18 mouse cellular contexts compared by ENCODE assay signal in genomic region chr16:56686747-56687146, GRCm38 (mm10).
"Had no signal": no experiment of that assay in that cellular context is flagged by ENCODE, and none has a peak within 500 bp of the region (broad histone marks: within the 10 kb centered on the region; RNA-seq: fewer than 3 reads in every experiment).

No protein-coding gene starts in this region.

- H3K9ac ChIP-seq: liver, embryonic 15.5 days; liver, postnatal 0 days; lung, embryonic 15.5 days; midbrain, embryonic 12.5 days; midbrain, embryonic 15.5 days; neural tube, embryonic 12.5 days; stomach, embryonic 15.5 days had no signal

- H3K4me1 ChIP-seq: liver, embryonic 15.5 days; megakaryocyte, embryonic 14.5 days; midbrain, embryonic 12.5 days; midbrain, embryonic 15.5 days; neural tube, embryonic 12.5 days; stomach, embryonic 15.5 days had no signal

- H3K9me3 ChIP-seq: liver, embryonic 15.5 days; lung, embryonic 15.5 days; megakaryocyte, embryonic 14.5 days; midbrain, embryonic 12.5 days; midbrain, embryonic 15.5 days; neural tube, embryonic 12.5 days; stomach, embryonic 15.5 days had no signal

- H3K4me2 ChIP-seq: liver, embryonic 15.5 days; lung, embryonic 15.5 days; midbrain, embryonic 12.5 days; midbrain, embryonic 15.5 days; neural tube, embryonic 12.5 days; stomach, embryonic 15.5 days had no signal

- DNase-seq: liver, postnatal 0 days; lung, adult 2 months; lung, postnatal 14 days; lung, postnatal 36 days; right cerebral cortex, postnatal 14 days; thymus, adult 18-20 months; thymus, postnatal 25 days; thymus, postnatal 4 days had no signal

- H3K4me3 ChIP-seq: liver, embryonic 15.5 days; lung, embryonic 15.5 days; megakaryocyte, embryonic 14.5 days; midbrain, embryonic 12.5 days; midbrain, embryonic 15.5 days; neural tube, embryonic 12.5 days; stomach, embryonic 15.5 days had no signal

- ATAC-seq: liver, postnatal 0 days; lung, postnatal 0 days; midbrain, embryonic 15.5 days had no signal

- H3K27me3 ChIP-seq: liver, embryonic 15.5 days; lung, embryonic 15.5 days; megakaryocyte, embryonic 14.5 days; midbrain, embryonic 12.5 days; midbrain, embryonic 15.5 days; neural tube, embryonic 12.5 days; stomach, embryonic 15.5 days had no signal

- H3K27ac ChIP-seq: liver, embryonic 15.5 days; lung, embryonic 15.5 days; macrophage; midbrain, embryonic 12.5 days; midbrain, embryonic 15.5 days; neural tube, embryonic 12.5 days; stomach, embryonic 15.5 days; stomach, postnatal 0 days had no signal
